Mouse (Mus musculus): ENCODE results near the gene Zc3h10. TPM values are rescaled to one million over a fixed set of nuclear protein-coding genes. Genes with fewer than 3 reads are reported as not detected.

The Zc3h10 gene
- 16.2 and 16.6 TPM in 2 replicates for polyA plus RNA-seq (2015; fragmentation: Nextera tagmentation; extraction: Ambion mirVana)

DNA sequence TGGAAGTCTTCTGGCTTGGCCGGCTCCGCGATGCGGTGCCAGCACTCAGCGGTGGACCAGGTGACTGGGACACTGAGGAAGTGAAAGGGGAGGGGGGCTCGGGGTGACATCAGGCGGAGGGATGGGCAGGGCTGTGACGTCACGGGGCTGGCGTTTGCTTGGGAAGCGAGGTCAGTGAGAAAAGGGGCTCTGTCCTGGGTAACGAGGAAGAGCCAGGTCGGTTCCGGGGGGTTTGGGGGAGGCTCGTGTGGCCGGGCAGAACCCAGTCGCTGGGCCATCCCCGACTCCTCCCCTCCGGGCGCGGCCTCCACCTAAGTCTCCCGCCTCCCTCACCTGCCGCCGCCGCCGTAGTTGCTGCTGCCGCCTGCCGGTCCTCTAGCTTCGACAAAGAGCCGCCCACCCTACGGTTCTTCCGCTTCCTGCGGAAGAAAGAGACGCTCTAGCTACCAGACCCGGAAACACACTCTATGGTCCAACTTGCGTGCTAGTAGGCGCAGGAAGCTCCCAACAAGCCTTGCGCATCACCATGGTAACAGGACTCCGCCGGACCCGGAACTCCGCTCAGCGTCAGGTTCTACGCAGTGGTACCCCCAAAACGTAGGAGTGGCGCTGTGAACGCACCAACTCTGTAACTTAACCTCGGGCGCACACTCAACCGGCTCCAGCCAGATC is at the start of gene Zc3h10:
Gene Zc3h10, minus strand, starts transcription at position 414 of the 672 bp plus-strand sequence.
- Histone ChIP-seq H3K9me3 (ENCODE audit: low read length) (no peaks in the 10 kb centered on the region), H3K36me3 (ENCODE audit: insufficient read depth, low read length) (peaks cover 31% of the 10 kb centered on the region), H3K27ac (ENCODE audit: low read length) (peak within 1 kb of the TSS; percentile 98), H3K4me2 (replicated peaks; ENCODE audit: low read depth, low read length) (peak within 1 kb of the TSS; percentile 63), H3K27me3 (ENCODE audit: insufficient read depth, low read length) (no peaks in the 10 kb centered on the region), H3K4me1 (ENCODE audit: insufficient read depth, low read length) (peaks cover 6% of the 10 kb centered on the region), H3K4me3 (ENCODE audit: low read length) (peak within 1 kb of the TSS; percentile 91), H3K9ac (replicated peaks; ENCODE audit: low read length) (peak within 1 kb of the TSS; percentile 97)
- under 1% methylated on average over 49 of the region's 50 CpGs for WGBS
- ATAC-seq (ENCODE audit: low FRiP score, low TSS enrichment): peak; percentile 93

DNA sequence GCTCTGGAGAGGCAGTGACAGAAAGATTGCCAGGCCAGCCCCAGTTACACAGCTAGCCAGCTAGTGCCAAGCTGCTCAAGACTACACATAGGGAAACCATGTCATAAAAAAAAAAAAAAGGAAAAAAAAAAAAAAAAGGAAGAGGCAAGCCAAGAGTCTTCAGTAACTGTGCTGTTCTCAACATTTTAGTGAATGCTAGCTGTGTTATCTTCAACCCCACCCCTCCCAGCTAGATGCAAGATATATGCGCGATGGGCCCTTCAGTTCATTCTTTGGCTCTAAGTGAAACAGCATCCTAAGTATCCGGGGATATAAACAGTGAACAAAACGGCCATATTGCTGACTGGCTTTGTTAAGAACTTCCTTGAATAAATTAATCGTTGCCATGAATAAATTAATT is 45.2 kb upstream of the Zc3h10 start:
- ATAC-seq (ENCODE audit: low FRiP score, low TSS enrichment): no peak

DNA sequence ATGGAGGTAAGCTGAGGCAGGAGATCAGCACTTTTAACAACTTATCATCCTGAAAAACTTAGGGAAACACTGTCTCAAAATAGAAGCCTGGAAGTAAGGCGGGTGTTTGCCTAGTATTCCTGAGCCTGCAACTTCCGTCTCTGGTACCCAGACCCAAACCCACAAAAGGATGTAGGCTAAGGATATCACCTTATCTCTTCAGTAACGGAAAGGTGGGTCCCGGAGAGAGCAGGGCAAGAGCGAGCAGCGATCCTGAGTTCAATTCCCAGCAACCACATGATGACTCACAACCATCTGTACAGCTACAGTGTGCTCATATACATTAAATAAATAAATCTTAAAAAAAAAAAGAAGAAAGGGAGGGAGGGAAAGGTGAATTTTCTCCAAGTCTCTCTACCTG is 43.9 kb upstream of the Zc3h10 start:
- Histone ChIP-seq H3K9ac (replicated peaks; ENCODE audit: low read length) (no peak overlapping the region), H3K9me3 (ENCODE audit: low read length) (no peaks in the 10 kb centered on the region), H3K4me2 (replicated peaks; ENCODE audit: low read depth, low read length) (no peak overlapping the region), H3K27me3 (ENCODE audit: insufficient read depth, low read length) (peaks cover 19% of the 10 kb centered on the region), H3K27ac (ENCODE audit: low read length) (no peak overlapping the region), H3K36me3 (ENCODE audit: insufficient read depth, low read length) (no peaks in the 10 kb centered on the region), H3K4me3 (ENCODE audit: low read length) (no peak overlapping the region), H3K4me1 (ENCODE audit: insufficient read depth, low read length) (peaks cover 7% of the 10 kb centered on the region; the same call in 1 of the 2 replicates)
- ATAC-seq (ENCODE audit: low FRiP score, low TSS enrichment): no peak
- 90% methylated on average over 6 of the region's 6 CpGs for WGBS

More for the DNA sequence above, 45.2 kb upstream of the Zc3h10 start:
- H3K4me3 ChIP-seq (ENCODE audit: low read length): no peak overlapping the region
- H3K27ac ChIP-seq (ENCODE audit: low read length): no peak overlapping the region
- H3K4me2 ChIP-seq (replicated peaks; ENCODE audit: low read depth, low read length): no peak overlapping the region
- peaks cover 16% of the 10 kb centered on the region for H3K27me3 ChIP-seq (ENCODE audit: insufficient read depth, low read length)
- H3K4me1 ChIP-seq (ENCODE audit: insufficient read depth, low read length): peaks cover 7% of the 10 kb centered on the region; the same call in 1 of the 2 replicates
- WGBS: 87% methylated on average over 5 of the region's 5 CpGs
- H3K9me3 ChIP-seq (ENCODE audit: low read length): no peaks in the 10 kb centered on the region
- no peaks in the 10 kb centered on the region for H3K36me3 ChIP-seq (ENCODE audit: insufficient read depth, low read length)
- H3K9ac ChIP-seq (replicated peaks; ENCODE audit: low read length): no peak overlapping the region

DNA sequence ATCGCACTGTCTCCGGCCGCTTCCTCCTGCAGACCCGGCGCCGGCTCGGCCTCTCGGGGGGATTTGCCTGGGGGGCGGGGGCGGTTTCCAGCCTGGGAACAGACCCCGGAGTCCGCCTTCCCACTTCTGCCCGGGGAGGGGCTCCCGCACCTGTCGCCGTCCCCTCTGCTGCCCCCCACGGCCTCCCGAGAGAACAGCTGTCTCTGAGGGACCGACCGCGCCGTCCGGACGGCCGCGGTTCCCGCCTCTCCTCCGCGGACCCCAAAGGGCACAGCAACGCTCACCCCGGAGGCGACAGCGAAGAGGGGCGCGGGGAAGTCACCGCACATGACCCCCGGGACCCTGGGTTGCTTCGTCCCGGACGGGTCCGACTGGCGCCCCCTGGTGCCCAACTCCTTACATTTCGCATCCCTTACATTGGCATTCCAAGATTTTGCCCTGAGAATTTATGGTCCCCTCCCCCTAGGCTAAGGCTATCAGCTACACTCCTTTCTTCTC is 42.7 kb upstream of the Zc3h10 start:
- ATAC-seq (ENCODE audit: low FRiP score, low TSS enrichment): peak; percentile 40; the same call in 1 of the 2 replicates
- no peaks in the 10 kb centered on the region for H3K36me3 ChIP-seq (ENCODE audit: insufficient read depth, low read length)
- peak overlapping the region; percentile 94 for H3K4me2 ChIP-seq (replicated peaks; ENCODE audit: low read depth, low read length)
- H3K9ac ChIP-seq (replicated peaks; ENCODE audit: low read length): peak overlapping the region; percentile 71
- under 1% methylated on average over 37 of the region's 43 CpGs for WGBS
- H3K9me3 ChIP-seq (ENCODE audit: low read length): no peaks in the 10 kb centered on the region
- peaks cover 19% of the 10 kb centered on the region for H3K27me3 ChIP-seq (ENCODE audit: insufficient read depth, low read length)
- H3K4me1 ChIP-seq (ENCODE audit: insufficient read depth, low read length): peaks cover 7% of the 10 kb centered on the region; the same call in 1 of the 2 replicates
- peak overlapping the region; percentile 94 for H3K27ac ChIP-seq (ENCODE audit: low read length)
- H3K4me3 ChIP-seq (ENCODE audit: low read length): peak overlapping the region; percentile 69

DNA sequence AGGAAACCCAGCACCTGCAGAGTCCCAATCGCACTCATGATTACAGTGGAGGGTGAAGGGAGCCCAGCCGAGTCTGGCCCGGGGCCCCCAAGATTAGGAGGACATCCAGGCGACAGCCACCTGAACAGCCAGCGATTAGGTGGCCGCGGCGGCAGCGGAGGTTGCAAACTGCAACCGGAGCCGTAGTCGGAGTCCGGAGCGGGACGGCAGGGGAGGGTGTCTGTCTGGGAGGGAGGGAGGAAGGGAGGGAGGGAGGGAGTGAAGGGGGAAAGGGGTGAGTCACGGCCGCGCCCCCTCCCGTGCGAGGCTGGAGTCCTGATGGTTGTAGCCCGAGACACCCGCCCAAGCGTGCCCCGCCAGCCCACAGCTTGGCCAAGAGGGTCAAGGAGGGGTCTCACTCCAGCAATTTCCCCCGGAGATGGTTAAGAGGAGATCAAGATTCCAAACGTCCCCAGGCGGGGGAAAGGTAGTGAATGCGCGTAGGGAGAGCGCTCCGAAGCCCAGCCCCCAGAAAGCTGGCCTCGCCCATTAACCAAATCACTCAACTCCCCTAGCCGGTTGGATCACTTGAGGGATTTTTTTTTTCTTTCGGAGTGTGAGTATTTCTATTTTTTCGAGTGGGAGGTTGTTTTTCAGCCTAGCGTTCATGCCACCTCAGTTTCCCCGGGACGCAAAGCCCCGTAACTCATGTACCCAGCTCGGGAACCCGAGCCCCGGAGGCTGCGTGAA is 42.1 kb upstream of the Zc3h10 start, which contains the start of gene Erbb3:
Gene Erbb3, minus strand, starts transcription at position 189 of the 729 bp plus-strand sequence.
- Histone ChIP-seq H3K27me3 (ENCODE audit: insufficient read depth, low read length) (peaks cover 19% of the 10 kb centered on the region), H3K4me3 (ENCODE audit: low read length) (peak within 1 kb of the TSS; percentile 69), H3K9me3 (ENCODE audit: low read length) (no peaks in the 10 kb centered on the region), H3K4me2 (replicated peaks; ENCODE audit: low read depth, low read length) (peak within 1 kb of the TSS; percentile 94), H3K27ac (ENCODE audit: low read length) (peak within 1 kb of the TSS; percentile 94), H3K4me1 (ENCODE audit: insufficient read depth, low read length) (peaks cover 8% of the 10 kb centered on the region; the same call in 1 of the 2 replicates), H3K9ac (replicated peaks; ENCODE audit: low read length) (peak within 1 kb of the TSS; percentile 71), H3K36me3 (ENCODE audit: insufficient read depth, low read length) (no peaks in the 10 kb centered on the region)
- ATAC-seq (ENCODE audit: low FRiP score, low TSS enrichment): peak; percentile 69
- 0% methylated on average over 38 of the region's 43 CpGs for WGBS

DNA sequence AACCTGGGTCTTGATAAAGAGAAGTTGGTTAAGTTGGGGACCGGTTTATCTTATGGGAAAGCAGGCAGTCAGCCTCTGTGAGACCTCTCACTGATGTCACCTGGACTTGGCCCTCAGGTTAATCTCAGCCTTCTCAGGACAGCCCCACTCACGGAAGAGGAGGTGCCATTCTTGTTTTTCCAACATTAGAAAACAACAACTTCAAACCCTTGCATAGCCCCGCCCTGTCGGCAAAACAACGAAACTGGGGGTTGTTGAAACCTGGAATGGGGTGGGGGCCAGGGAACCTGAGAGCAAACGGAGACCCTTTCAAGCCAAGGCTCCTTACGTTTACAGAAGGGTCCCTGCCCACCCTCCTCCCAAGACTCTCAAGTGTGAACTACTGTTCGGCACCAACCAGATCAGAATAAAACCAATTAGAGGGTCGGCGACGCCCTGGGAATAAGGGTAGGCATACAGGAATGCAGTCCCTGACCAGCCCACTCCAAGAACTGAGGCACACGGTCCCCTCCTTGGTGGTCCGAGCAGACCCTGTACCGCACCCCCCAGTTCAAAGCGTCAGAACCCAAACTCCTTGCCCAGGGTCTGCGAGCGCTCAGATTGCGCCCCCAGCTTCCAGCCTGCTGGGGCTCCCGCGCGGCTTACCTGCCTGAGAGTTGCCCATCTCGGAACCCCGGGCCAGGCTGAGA is 41.3 kb upstream of the Zc3h10 start:
- Histone ChIP-seq H3K4me2 (replicated peaks; ENCODE audit: low read depth, low read length) (peak overlapping the region; percentile 94), H3K4me3 (ENCODE audit: low read length) (peak overlapping the region; percentile 69), H3K27ac (ENCODE audit: low read length) (peak overlapping the region; percentile 94), H3K4me1 (ENCODE audit: insufficient read depth, low read length) (peaks cover 15% of the 10 kb centered on the region), H3K9ac (replicated peaks; ENCODE audit: low read length) (peak overlapping the region; percentile 71), H3K27me3 (ENCODE audit: insufficient read depth, low read length) (peaks cover 19% of the 10 kb centered on the region), H3K9me3 (ENCODE audit: low read length) (no peaks in the 10 kb centered on the region), H3K36me3 (ENCODE audit: insufficient read depth, low read length) (no peaks in the 10 kb centered on the region)
- ATAC-seq (ENCODE audit: low FRiP score, low TSS enrichment): peak; percentile 25; the same call in 1 of the 2 replicates
- 2% methylated on average over 23 of the region's 23 CpGs for WGBS

DNA sequence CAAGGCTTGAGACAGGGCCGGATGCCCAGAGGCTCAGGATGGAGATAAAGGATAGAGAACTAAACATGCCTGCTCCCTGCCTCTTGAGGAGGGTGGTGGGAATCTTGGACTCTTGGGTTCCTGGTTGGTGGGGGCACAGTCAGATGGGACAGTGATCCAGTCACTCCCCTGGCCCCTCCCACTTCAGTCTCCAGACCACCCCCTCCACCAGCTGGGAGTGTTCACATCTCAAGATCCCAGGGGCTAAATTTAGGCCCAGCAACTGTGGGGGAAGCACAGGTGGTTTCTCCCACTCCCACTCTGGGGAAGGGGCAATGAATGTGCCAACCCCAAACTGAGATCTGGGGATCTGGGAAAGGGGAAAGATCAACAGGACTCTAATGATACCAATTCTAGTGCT is 40.6 kb upstream of the Zc3h10 start:
- Histone ChIP-seq H3K4me2 (replicated peaks; ENCODE audit: low read depth, low read length) (peak overlapping the region; percentile 94), H3K27me3 (ENCODE audit: insufficient read depth, low read length) (peaks cover 19% of the 10 kb centered on the region), H3K4me3 (ENCODE audit: low read length) (peak overlapping the region; percentile 69), H3K27ac (ENCODE audit: low read length) (peak overlapping the region; percentile 2), H3K4me1 (ENCODE audit: insufficient read depth, low read length) (peaks cover 23% of the 10 kb centered on the region), H3K36me3 (ENCODE audit: insufficient read depth, low read length) (no peaks in the 10 kb centered on the region), H3K9ac (replicated peaks; ENCODE audit: low read length) (0 out of 2 replicates have a peak overlapping the region, but pooled peaks have one; percentile 2), H3K9me3 (ENCODE audit: low read length) (no peaks in the 10 kb centered on the region)
- 22% methylated on average over 1 of the region's 1 CpGs for WGBS
- no peak for ATAC-seq (ENCODE audit: low FRiP score, low TSS enrichment)

DNA sequence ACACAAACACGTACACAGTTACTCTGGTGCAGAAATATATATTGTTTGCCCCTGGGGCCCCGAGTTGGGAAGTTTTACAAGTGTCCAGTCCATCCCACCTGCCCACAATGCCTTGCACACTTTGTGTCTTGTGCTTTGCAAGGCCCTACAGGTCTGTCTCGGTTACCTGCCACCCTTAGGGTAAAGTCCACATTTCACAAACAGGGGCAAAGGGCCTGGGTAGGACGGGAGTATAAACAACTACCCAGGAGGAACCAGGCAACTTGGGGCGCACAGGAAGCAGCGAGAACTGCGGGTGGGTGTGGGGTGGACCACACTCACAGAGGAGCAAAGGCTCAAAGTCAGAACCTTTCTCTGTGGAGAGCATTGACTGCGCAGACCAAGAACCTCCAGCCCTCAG is 40.1 kb upstream of the Zc3h10 start:
- peak overlapping the region; percentile 94 for H3K4me2 ChIP-seq (replicated peaks; ENCODE audit: low read depth, low read length)
- H3K9me3 ChIP-seq (ENCODE audit: low read length): no peaks in the 10 kb centered on the region
- no peak overlapping the region for H3K4me3 ChIP-seq (ENCODE audit: low read length)
- WGBS: 53% methylated on average over 8 of the region's 8 CpGs
- no peak overlapping the region for H3K9ac ChIP-seq (replicated peaks; ENCODE audit: low read length)
- no peaks in the 10 kb centered on the region for H3K36me3 ChIP-seq (ENCODE audit: insufficient read depth, low read length)
- H3K27ac ChIP-seq (ENCODE audit: low read length): peak overlapping the region; percentile 2
- H3K4me1 ChIP-seq (ENCODE audit: insufficient read depth, low read length): peaks cover 23% of the 10 kb centered on the region
- 0 out of 2 replicates have a peak, but pooled peaks have one; percentile 7 for ATAC-seq (ENCODE audit: low FRiP score, low TSS enrichment)
- peaks cover 19% of the 10 kb centered on the region for H3K27me3 ChIP-seq (ENCODE audit: insufficient read depth, low read length)

DNA sequence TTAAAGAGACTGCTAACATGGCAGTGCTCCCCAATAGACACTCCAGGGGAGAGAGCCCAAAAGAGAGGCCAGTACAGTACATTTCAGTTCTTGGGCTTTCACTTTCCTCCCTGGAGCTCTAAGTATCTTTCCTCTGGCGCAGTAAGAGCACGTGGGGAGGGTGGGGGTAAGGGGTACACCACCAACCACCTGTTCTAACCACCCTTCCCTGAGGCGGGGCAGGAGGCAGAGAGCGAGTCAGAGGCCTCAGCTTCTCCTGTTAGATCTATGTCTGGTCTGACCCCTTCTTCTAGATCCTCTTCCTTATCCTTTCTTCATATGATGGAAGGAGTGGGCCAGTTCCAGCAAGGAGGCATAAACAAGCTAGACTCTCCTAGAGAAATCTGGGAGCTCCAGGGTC is 39.5 kb upstream of the Zc3h10 start:
- peaks cover 19% of the 10 kb centered on the region for H3K27me3 ChIP-seq (ENCODE audit: insufficient read depth, low read length)
- H3K9ac ChIP-seq (replicated peaks; ENCODE audit: low read length): no peak overlapping the region
- peaks cover 23% of the 10 kb centered on the region for H3K4me1 ChIP-seq (ENCODE audit: insufficient read depth, low read length)
- no peaks in the 10 kb centered on the region for H3K9me3 ChIP-seq (ENCODE audit: low read length)
- no peak overlapping the region for H3K27ac ChIP-seq (ENCODE audit: low read length)
- peak overlapping the region; percentile 94; the same call in 1 of the 2 replicates for H3K4me2 ChIP-seq (replicated peaks; ENCODE audit: low read depth, low read length)
- H3K4me3 ChIP-seq (ENCODE audit: low read length): no peak overlapping the region
- WGBS: 54% methylated on average over 4 of the region's 4 CpGs
- H3K36me3 ChIP-seq (ENCODE audit: insufficient read depth, low read length): no peaks in the 10 kb centered on the region
- no peak for ATAC-seq (ENCODE audit: low FRiP score, low TSS enrichment)

All from kidney, embryonic 16.5 days (tissue).